Mouse (Mus musculus) thymus, adult 2 months (tissue): ENCODE data around the gene Tcea2. TPM values are rescaled to one million over a fixed set of nuclear protein-coding genes. Genes with fewer than 3 reads are reported as not detected.
A peak's percentile ranks its signal among the peaks of the same experiment; 100 is the strongest.

Source experiments
- DNase-seq: peaks from one replicate; pipeline ENCODE4 v3.0.0; 2021
- H3K27ac ChIP-seq: fragments of 200-500 bp; 2 replicates; pipeline ENCODE4 v1.5.1; 2012; ENCODE audit warnings: low read length, control low read depth; ENCODE audit not compliant: control insufficient read depth, insufficient read depth
- H3K27me3 ChIP-seq: fragments of 200-500 bp; 2 replicates; pipeline ENCODE4 v1.6.1; 2012; ENCODE audit warnings: mild to moderate bottlenecking, low read length, moderate library complexity, mixed read lengths; ENCODE audit not compliant: control insufficient read depth, insufficient read depth
- H3K36me3 ChIP-seq: fragments of 200-500 bp; 2 replicates; pipeline ENCODE4 v1.6.1; 2012; ENCODE audit warnings: mild to moderate bottlenecking, low read length, moderate library complexity; ENCODE audit not compliant: control insufficient read depth, insufficient read depth
- H3K4me1 ChIP-seq: fragments of 200-500 bp; replicated peaks from 2 replicates; pipeline ENCODE4 v1.6.1; 2012; ENCODE audit warnings: low read length; ENCODE audit not compliant: control insufficient read depth, insufficient read depth
- H3K4me3 ChIP-seq: fragments of 200-500 bp; 2 replicates; pipeline ENCODE4 v1.5.1; 2012; ENCODE audit warnings: mild to moderate bottlenecking, low read length, control low read depth, moderate library complexity; ENCODE audit not compliant: control insufficient read depth, insufficient read depth
- CTCF ChIP-seq: fragments of 200-500 bp; IDR thresholded peaks from 2 replicates; pipeline ENCODE4 v1.5.1; 2012; ENCODE audit warnings: mild to moderate bottlenecking, control low read depth, low read length, moderate library complexity, borderline replicate concordance; ENCODE audit not compliant: control insufficient read depth, poor library complexity, insufficient read depth; ENCODE audit errors: extremely low read depth
- POLR2A ChIP-seq: fragments of 200-500 bp; IDR thresholded peaks from 2 replicates; pipeline ENCODE4 v1.6.1; 2012; ENCODE audit warnings: mild to moderate bottlenecking, low read length, control low read depth, moderate library complexity; ENCODE audit not compliant: control insufficient read depth, poor library complexity, insufficient read depth; ENCODE audit errors: extremely low read depth
- WGBS: fragments of 180-500 bp; shearing (Covaris S2); methylation state at CpG from one replicate; pipeline ENCODE4 v1.1.7; 2018; 5-methylcytosine and 5-hydroxymethylcytosine counted together
- polyA plus RNA-seq: library from polyadenylated mRNA; depleted of rRNA; stranded (reverse); fragments of >200 nt; gene quantifications from 2 replicates; pipeline ENCODE4 v1.2.3, GENCODE M21; 2012

The Tcea2 gene
- polyA plus RNA-seq, 1 experiment: 13.8 TPM

- Histone ChIP-seq H3K27ac (no peak overlapping the region), H3K4me1 (peaks cover 4% of the 10 kb centered on the region; the same call in 1 of the 2 replicates), H3K36me3 (no peaks in the 10 kb centered on the region), H3K27me3 (no peaks in the 10 kb centered on the region), H3K4me3 (no peak overlapping the region)
- no peak for DNase-seq
- TF ChIP-seq CTCF: no peak
- TF ChIP-seq POLR2A: no peak
- 90% methylated on average over 3 of the region's 3 CpGs for WGBS
These were observed 35.3 kb downstream of the Tcea2 start for GRCm38 (mm10) chr2:181715382-181715781.

GRCm38 (mm10) chr2:181716991-181717390, 36.9 kb downstream of the Tcea2 start:
- no peak for DNase-seq
- no peaks in the 10 kb centered on the region for H3K27me3 ChIP-seq

GRCm38 (mm10) chr2:181720061-181720460, 40.0 kb downstream of the Tcea2 start:
- no peak for DNase-seq
- peaks cover 1% of the 10 kb centered on the region; the same call in 1 of the 2 replicates for H3K4me1 ChIP-seq
- H3K27me3 ChIP-seq: no peaks in the 10 kb centered on the region
- no peak overlapping the region for H3K27ac ChIP-seq
- WGBS: 49% methylated on average over 3 of the region's 3 CpGs
- TF ChIP-seq CTCF (no peak), POLR2A (no peak)
- H3K36me3 ChIP-seq: no peaks in the 10 kb centered on the region
- H3K4me3 ChIP-seq: no peak overlapping the region

More at GRCm38 (mm10) chr2:181716991-181717390, 36.9 kb downstream of the Tcea2 start:
- no peaks in the 10 kb centered on the region for H3K36me3 ChIP-seq
- no peak overlapping the region for H3K27ac ChIP-seq
- peaks cover 4% of the 10 kb centered on the region; the same call in 1 of the 2 replicates for H3K4me1 ChIP-seq
- WGBS: 23% methylated on average over 3 of the region's 3 CpGs
- no peak for TF ChIP-seq CTCF
- no peak for TF ChIP-seq POLR2A
- H3K4me3 ChIP-seq: no peak overlapping the region

GRCm38 (mm10) chr2:181721200-181721599, 41.1 kb downstream of the Tcea2 start:
- Histone ChIP-seq H3K27ac (no peak overlapping the region), H3K36me3 (no peaks in the 10 kb centered on the region), H3K4me1 (no peaks in the 10 kb centered on the region), H3K27me3 (no peaks in the 10 kb centered on the region), H3K4me3 (no peak overlapping the region)
- TF ChIP-seq POLR2A: no peak
- TF ChIP-seq CTCF: no peak
- DNase-seq: no peak

GRCm38 (mm10) chr2:181722213-181722612, 42.1 kb downstream of the Tcea2 start:
- no peaks in the 10 kb centered on the region for H3K4me1 ChIP-seq
- H3K36me3 ChIP-seq: no peaks in the 10 kb centered on the region
- WGBS: 34% methylated on average over 3 of the region's 3 CpGs
- H3K4me3 ChIP-seq: no peak overlapping the region
- H3K27me3 ChIP-seq: no peaks in the 10 kb centered on the region
- no peak overlapping the region for H3K27ac ChIP-seq
- peak; percentile 25 for DNase-seq
- TF ChIP-seq POLR2A (no peak), CTCF (peak; percentile 29; the same call in 1 of the 2 replicates)

GRCm38 (mm10) chr2:181727659-181728262, 47.7 kb downstream of the Tcea2 start:
- 58% methylated on average over 9 of the region's 9 CpGs for WGBS

More at GRCm38 (mm10) chr2:181727659-181728262, 47.7 kb downstream of the Tcea2 start:
- DNase-seq: no peak
- TF ChIP-seq POLR2A (no peak), CTCF (no peak)
- peaks cover 12% of the 10 kb centered on the region for H3K4me1 ChIP-seq
- no peak overlapping the region for H3K27ac ChIP-seq
- H3K27me3 ChIP-seq: no peaks in the 10 kb centered on the region
- no peak overlapping the region for H3K4me3 ChIP-seq
- no peaks in the 10 kb centered on the region for H3K36me3 ChIP-seq
